Mouse (Mus musculus) cerebellum, adult 2 months (tissue): ENCODE results near the gene Stab2.

Experiments used
- CTCF ChIP-seq: fragments of 200-500 bp; IDR thresholded peaks from 2 replicates; pipeline ENCODE4 v1.5.1; 2011; ENCODE audit warnings: low read depth, mild to moderate bottlenecking, control low read depth, low read length, moderate library complexity, borderline replicate concordance; ENCODE audit not compliant: insufficient read depth
- POLR2A ChIP-seq: fragments of 200-500 bp; IDR thresholded peaks from 2 replicates; pipeline ENCODE4 v1.6.1; 2011; ENCODE audit warnings: low read length, control low read depth, borderline replicate concordance; ENCODE audit not compliant: insufficient read depth

DNA sequence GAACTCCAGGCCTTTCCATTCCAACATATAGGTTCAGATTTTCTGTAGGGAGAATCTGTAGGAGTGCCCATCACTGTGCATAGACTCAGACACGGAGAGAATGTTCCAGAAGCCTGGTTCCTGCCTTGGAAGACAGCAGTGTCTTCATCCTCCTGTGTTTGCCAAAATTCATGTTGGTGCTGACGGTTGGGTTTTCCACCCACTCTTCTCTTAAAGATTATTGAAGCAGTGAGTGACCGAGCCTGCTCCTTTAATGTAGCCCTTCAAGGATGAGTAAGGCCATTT lies 332 bp upstream of the Stab2 start:
- TF ChIP-seq CTCF, result no peak
- TF ChIP-seq POLR2A, result no peak
